Mouse (Mus musculus) testis, adult 2 months (tissue): Measurements from ENCODE around the gene Lgals3. TPM values are rescaled to one million over a fixed set of nuclear protein-coding genes. Genes with fewer than 3 reads are reported as not detected.

Experiments used
- H3K27ac ChIP-seq: fragments of 200-500 bp; 2 replicates; pipeline ENCODE4 v1.5.1; 2012; ENCODE audit warnings: low read depth, low read length; ENCODE audit not compliant: control insufficient read depth, insufficient read depth
- H3K27me3 ChIP-seq: fragments of 200-500 bp; 2 replicates; pipeline ENCODE4 v1.6.1; 2012; ENCODE audit warnings: mild to moderate bottlenecking, low read length, moderate library complexity; ENCODE audit not compliant: control insufficient read depth, insufficient read depth
- H3K36me3 ChIP-seq: fragments of 200-500 bp; 2 replicates; pipeline ENCODE4 v1.6.1; 2012; ENCODE audit warnings: mild to moderate bottlenecking, low read length; ENCODE audit not compliant: control insufficient read depth, insufficient read depth
- H3K4me1 ChIP-seq: fragments of 200-500 bp; 2 replicates; pipeline ENCODE4 v1.6.1; 2012; ENCODE audit warnings: low read length; ENCODE audit not compliant: control insufficient read depth, insufficient read depth
- H3K4me3 ChIP-seq: fragments of 200-500 bp; 2 replicates; pipeline ENCODE4 v1.5.1; 2012; ENCODE audit warnings: low read depth, mild to moderate bottlenecking, low read length, moderate library complexity, mixed read lengths; ENCODE audit not compliant: control insufficient read depth
- CTCF ChIP-seq: fragments of 200-500 bp; IDR thresholded peaks from 2 replicates; pipeline ENCODE4 v1.5.1; 2012; ENCODE audit warnings: low read depth, mild to moderate bottlenecking, inconsistent platforms, low read length, moderate library complexity; ENCODE audit not compliant: control insufficient read depth, insufficient read depth, insufficient replicate concordance
- POLR2A ChIP-seq: fragments of 200-500 bp; IDR thresholded peaks from 2 replicates; pipeline ENCODE4 v1.6.1; 2012; ENCODE audit warnings: low read depth, mild to moderate bottlenecking, inconsistent platforms, low read length, moderate library complexity; ENCODE audit not compliant: control insufficient read depth
- polyA plus RNA-seq: library from polyadenylated mRNA; depleted of rRNA; stranded (reverse); fragments of >200 nt; gene quantifications from 2 replicates; pipeline ENCODE4 v1.2.3, GENCODE M21; 2012

Gene Lgals3
- polyA plus RNA-seq, 1 experiment = 8.9 TPM

GRCm38 (mm10) chr14:47384653-47385052 is 17.1 kb downstream of the Lgals3 start:
- H3K27ac ChIP-seq = no peak overlapping the region
- 0 out of 2 replicates have a peak, but pooled peaks cover 1% of the 10 kb centered on the region for H3K36me3 ChIP-seq
- no peak overlapping the region for H3K4me3 ChIP-seq
- TF ChIP-seq POLR2A (no peak), CTCF (no peak)
- no peaks in the 10 kb centered on the region for H3K4me1 ChIP-seq
- no peaks in the 10 kb centered on the region for H3K27me3 ChIP-seq

- Histone ChIP-seq H3K4me1 (no peaks in the 10 kb centered on the region), H3K36me3 (0 out of 2 replicates have a peak, but pooled peaks cover 1% of the 10 kb centered on the region), H3K4me3 (no peak overlapping the region), H3K27ac (no peak overlapping the region), H3K27me3 (no peaks in the 10 kb centered on the region)
- no peak for TF ChIP-seq POLR2A
- TF ChIP-seq CTCF = no peak
These were observed 18.6 kb downstream of the Lgals3 start for GRCm38 (mm10) chr14:47386125-47386524.

GRCm38 (mm10) chr14:47393354-47394094 is 26.0 kb downstream of the Lgals3 start:
- Histone ChIP-seq H3K4me3 (no peak overlapping the region), H3K27me3 (no peaks in the 10 kb centered on the region), H3K27ac (no peak overlapping the region), H3K4me1 (no peaks in the 10 kb centered on the region), H3K36me3 (peaks cover 3% of the 10 kb centered on the region; the same call in 1 of the 2 replicates)
- TF ChIP-seq POLR2A = no peak
- TF ChIP-seq CTCF = no peak

- Histone ChIP-seq H3K27me3 (no peaks in the 10 kb centered on the region), H3K27ac (no peak overlapping the region), H3K4me1 (no peaks in the 10 kb centered on the region), H3K36me3 (peaks cover 2% of the 10 kb centered on the region; the same call in 1 of the 2 replicates), H3K4me3 (no peak overlapping the region)
- TF ChIP-seq POLR2A (no peak), CTCF (no peak)
These were observed 27.5 kb downstream of the Lgals3 start for GRCm38 (mm10) chr14:47395007-47395406.

GRCm38 (mm10) chr14:47395462-47396026 is 28.0 kb downstream of the Lgals3 start:
- TF ChIP-seq POLR2A = no peak
- TF ChIP-seq CTCF = no peak
- Histone ChIP-seq H3K27ac (no peak overlapping the region), H3K27me3 (no peaks in the 10 kb centered on the region), H3K4me1 (no peaks in the 10 kb centered on the region), H3K4me3 (no peak overlapping the region), H3K36me3 (peaks cover 2% of the 10 kb centered on the region; the same call in 1 of the 2 replicates)

- TF ChIP-seq POLR2A (no peak), CTCF (peak; percentile 44; the same call in 1 of the 2 replicates)
- H3K4me3 ChIP-seq = no peak overlapping the region
- no peak overlapping the region for H3K27ac ChIP-seq
- no peaks in the 10 kb centered on the region for H3K4me1 ChIP-seq
- no peaks in the 10 kb centered on the region for H3K27me3 ChIP-seq
- peaks cover 2% of the 10 kb centered on the region; the same call in 1 of the 2 replicates for H3K36me3 ChIP-seq
These were observed 28.7 kb downstream of the Lgals3 start for GRCm38 (mm10) chr14:47396165-47396652.

GRCm38 (mm10) chr14:47402735-47403134 is 35.2 kb downstream of the Lgals3 start:
- no peak for TF ChIP-seq CTCF
- no peak for TF ChIP-seq POLR2A
- Histone ChIP-seq H3K4me3 (no peak overlapping the region), H3K27ac (no peak overlapping the region), H3K27me3 (no peaks in the 10 kb centered on the region), H3K4me1 (no peaks in the 10 kb centered on the region), H3K36me3 (no peaks in the 10 kb centered on the region; the same call in 1 of the 2 replicates)
